ENCODE assay signal across 10 mouse cellular contexts in genomic region chr5:140194173-140194572, GRCm38 (mm10).
A peak's percentile ranks its signal among the peaks of the same experiment; 100 is the strongest.
DNase-seq lines count a peak whose midpoint lies in the region; ATAC-seq lines count a peak whose summit lies in the region.
"Had no signal": no experiment of that assay in that cellular context is flagged by ENCODE, and none has a peak within 500 bp of the region (broad histone marks: within the 10 kb centered on the region; RNA-seq: fewer than 3 reads in every experiment).

No protein-coding gene starts in this region.

- H3K9me3 ChIP-seq in intestine, embryonic 15.5 days: no peaks in the 10 kb centered on the region
- no peaks in the 10 kb centered on the region for H3K9me3 ChIP-seq in intestine, embryonic 16.5 days (ENCODE audit: control insufficient read depth, low read length)
- no peaks in the 10 kb centered on the region for H3K9me3 ChIP-seq in forebrain, embryonic 13.5 days (replicated peaks)
- no peaks in the 10 kb centered on the region for H3K9me3 ChIP-seq in hindbrain, embryonic 16.5 days (ENCODE audit: control insufficient read depth, low read length)
- H3K9me3 ChIP-seq: liver, embryonic 13.5 days had no signal

- DNase-seq in right cerebral cortex, postnatal 10 days (ENCODE audit: low spot score in 2 of 2): peak; percentile 71 to 80
- no peak for DNase-seq in retina, postnatal 1 day
- no peak for DNase-seq in retina, embryonic 14.5 days (ENCODE audit: low spot score)
- DNase-seq in cerebellum, postnatal 25 days: no peak
- DNase-seq: cerebellum, adult 11 months; liver, embryonic 13.5 days had no signal

- H3K4me1 ChIP-seq in intestine, embryonic 15.5 days (replicated peaks): 0 out of 2 replicates have a peak, but pooled peaks cover 3% of the 10 kb centered on the region
- no peaks in the 10 kb centered on the region for H3K4me1 ChIP-seq in intestine, embryonic 16.5 days (ENCODE audit: control insufficient read depth, insufficient read depth, low read length)
- peaks cover 27% of the 10 kb centered on the region for H3K4me1 ChIP-seq in forebrain, embryonic 13.5 days
- peaks cover 11% of the 10 kb centered on the region for H3K4me1 ChIP-seq in hindbrain, embryonic 16.5 days (ENCODE audit: control insufficient read depth, insufficient read depth, low read depth, low read length)

- no peaks in the 10 kb centered on the region for H3K36me3 ChIP-seq in intestine, embryonic 15.5 days
- H3K36me3 ChIP-seq in intestine, embryonic 16.5 days (ENCODE audit: control insufficient read depth, insufficient read depth, low read length): 0 out of 2 replicates have a peak, but pooled peaks cover 3% of the 10 kb centered on the region
- H3K36me3 ChIP-seq in forebrain, embryonic 13.5 days (ENCODE audit: poor library complexity, severe bottlenecking): no peaks in the 10 kb centered on the region
- no peaks in the 10 kb centered on the region for H3K36me3 ChIP-seq in hindbrain, embryonic 16.5 days (ENCODE audit: control insufficient read depth, insufficient read depth, low read length)

- no peak overlapping the region for H3K9ac ChIP-seq in intestine, embryonic 15.5 days
- H3K9ac ChIP-seq in intestine, embryonic 16.5 days (ENCODE audit: low read depth, low read length): no peak overlapping the region
- H3K9ac ChIP-seq in forebrain, embryonic 13.5 days: no peak overlapping the region
- peak overlapping the region; percentile 20; the same call in 1 of the 2 replicates for H3K9ac ChIP-seq in hindbrain, embryonic 16.5 days (ENCODE audit: low read depth, low read length)
- H3K9ac ChIP-seq: liver, embryonic 13.5 days had no signal

- no peak overlapping the region for H3K4me3 ChIP-seq in intestine, embryonic 15.5 days (replicated peaks)
- no peak overlapping the region for H3K4me3 ChIP-seq in intestine, embryonic 16.5 days (ENCODE audit: low read length)
- H3K4me3 ChIP-seq in forebrain, embryonic 13.5 days: no peak overlapping the region
- no peak overlapping the region for H3K4me3 ChIP-seq in hindbrain, embryonic 16.5 days (ENCODE audit: low read length)
- H3K4me3 ChIP-seq: liver, embryonic 13.5 days had no signal

- 79% methylated on average over 11 of the region's 11 CpGs for WGBS in intestine, embryonic 15.5 days
- 77% methylated on average over 11 of the region's 11 CpGs for WGBS in intestine, embryonic 16.5 days
- 32% methylated on average over 11 of the region's 11 CpGs for WGBS in forebrain, embryonic 13.5 days
- WGBS in hindbrain, embryonic 16.5 days: 42% methylated on average over 11 of the region's 11 CpGs

- no peak overlapping the region for H3K4me2 ChIP-seq in intestine, embryonic 15.5 days (replicated peaks)
- no peak overlapping the region for H3K4me2 ChIP-seq in intestine, embryonic 16.5 days (ENCODE audit: low read depth, low read length)
- no peak overlapping the region for H3K4me2 ChIP-seq in forebrain, embryonic 13.5 days
- no peak overlapping the region for H3K4me2 ChIP-seq in hindbrain, embryonic 16.5 days (ENCODE audit: low read length)
- H3K4me2 ChIP-seq: liver, embryonic 13.5 days had no signal

- no peaks in the 10 kb centered on the region for H3K27me3 ChIP-seq in intestine, embryonic 15.5 days (replicated peaks)
- no peaks in the 10 kb centered on the region for H3K27me3 ChIP-seq in intestine, embryonic 16.5 days (replicated peaks; ENCODE audit: control insufficient read depth, insufficient read depth, low read length)
- no peaks in the 10 kb centered on the region for H3K27me3 ChIP-seq in forebrain, embryonic 13.5 days
- no peaks in the 10 kb centered on the region for H3K27me3 ChIP-seq in hindbrain, embryonic 16.5 days (replicated peaks; ENCODE audit: control insufficient read depth, insufficient read depth, low read length)
- H3K27me3 ChIP-seq: liver, embryonic 13.5 days had no signal

- H3K27ac ChIP-seq in intestine, embryonic 15.5 days: no peak overlapping the region
- no peak overlapping the region for H3K27ac ChIP-seq in intestine, embryonic 16.5 days (ENCODE audit: low read length)
- peak overlapping the region; percentile 27; the same call in 1 of the 2 replicates for H3K27ac ChIP-seq in forebrain, embryonic 13.5 days
- no peak overlapping the region for H3K27ac ChIP-seq in hindbrain, embryonic 16.5 days (ENCODE audit: low read depth, low read length)
- H3K27ac ChIP-seq: liver, embryonic 13.5 days had no signal

- ATAC-seq in intestine, embryonic 15.5 days: peak; percentile 23; the same call in 1 of the 2 replicates
- no peak for ATAC-seq in intestine, embryonic 16.5 days
- peak; percentile 68 for ATAC-seq in forebrain, embryonic 13.5 days
- 0 out of 2 replicates have a peak, but pooled peaks have one; percentile 54 for ATAC-seq in hindbrain, embryonic 16.5 days

Comparison
In these comparisons a context has a peak if more than half of its experiments do, and no peak if none do; other contexts are left out.
1. DNase-seq: peak in right cerebral cortex, postnatal 10 days (2 of 2); none in retina, postnatal 1 day (single experiment), retina, embryonic 14.5 days (single experiment) and cerebellum, postnatal 25 days (0 of 2).